8 mouse cellular contexts compared by ENCODE assay signal in genomic region chr3:32617053-32617642, GRCm38 (mm10). TPM values are rescaled to one million over a fixed set of nuclear protein-coding genes. Genes with fewer than 3 reads are reported as not detected.
A peak's percentile ranks its signal among the peaks of the same experiment; 100 is the strongest.
DNase-seq lines count a peak whose midpoint lies in the region; ATAC-seq and TF ChIP-seq lines count a peak whose summit lies in the region.

No protein-coding gene starts in this region.

- H3K27ac ChIP-seq in kidney, postnatal 0 days = peak overlapping the region; percentile 72
- H3K27ac ChIP-seq in heart, postnatal 0 days (ENCODE audit: low read depth) = peak overlapping the region; percentile 69

- H3K4me2 ChIP-seq in kidney, postnatal 0 days (ENCODE audit: low read length) = peak overlapping the region; percentile 64
- peak overlapping the region; percentile 83 for H3K4me2 ChIP-seq in heart, postnatal 0 days (ENCODE audit: low read depth, low read length)

- H3K4me3 ChIP-seq in kidney, postnatal 0 days (replicated peaks; ENCODE audit: low read depth, low read length) = peak overlapping the region; percentile 60
- peak overlapping the region; percentile 69 for H3K4me3 ChIP-seq in heart, postnatal 0 days (ENCODE audit: low read depth, low read length)

- no peaks in the 10 kb centered on the region for H3K27me3 ChIP-seq in kidney, postnatal 0 days (ENCODE audit: insufficient read depth, low read length)
- no peaks in the 10 kb centered on the region for H3K27me3 ChIP-seq in heart, postnatal 0 days (ENCODE audit: control insufficient read depth, insufficient read depth, low read length)

- no peaks in the 10 kb centered on the region for H3K4me1 ChIP-seq in kidney, postnatal 0 days (replicated peaks; ENCODE audit: insufficient read depth, low read length)
- H3K4me1 ChIP-seq in heart, postnatal 0 days (ENCODE audit: control insufficient read depth, insufficient read depth) = no peaks in the 10 kb centered on the region

- 25% methylated on average over 16 of the region's 16 CpGs for WGBS in kidney, postnatal 0 days
- 14% methylated on average over 16 of the region's 16 CpGs for WGBS in heart, postnatal 0 days

- no peak for TF ChIP-seq CTCF in kidney, postnatal 0 days (IDR thresholded peaks at IDR 0.05; ENCODE audit: low read depth)
- no peak for TF ChIP-seq CTCF in heart, postnatal 0 days (IDR thresholded peaks at IDR 0.05; ENCODE audit: low read depth)

- no peaks in the 10 kb centered on the region for H3K9me3 ChIP-seq in kidney, postnatal 0 days (replicated peaks; ENCODE audit: low read length)
- H3K9me3 ChIP-seq in heart, postnatal 0 days (replicated peaks; ENCODE audit: control insufficient read depth, low read length) = no peaks in the 10 kb centered on the region

- peak; percentile 37; the same call in 1 of the 2 replicates for ATAC-seq in kidney, postnatal 0 days (replicated peaks; ENCODE audit: low FRiP score, low read depth)
- ATAC-seq in heart, postnatal 0 days (ENCODE audit: insufficient read depth, low read depth) = no peak

- no peaks in the 10 kb centered on the region for H3K36me3 ChIP-seq in kidney, postnatal 0 days (ENCODE audit: insufficient read depth, low read length)
- no peaks in the 10 kb centered on the region for H3K36me3 ChIP-seq in heart, postnatal 0 days (replicated peaks; ENCODE audit: control insufficient read depth, insufficient read depth, low read length)

- no peak for TF ChIP-seq EP300 in heart, postnatal 0 days (IDR thresholded peaks at IDR 0.05; ENCODE audit: low read depth)

- H3K9ac ChIP-seq in kidney, postnatal 0 days (ENCODE audit: low read depth, low read length) = peak overlapping the region; percentile 78; the same call in 1 of the 2 replicates
- peak overlapping the region; percentile 60 for H3K9ac ChIP-seq in heart, postnatal 0 days (replicated peaks; ENCODE audit: low read depth, low read length)

- DNase-seq in kidney, postnatal 0 days (ENCODE audit: low spot score) = peak; percentile 47
- no peak for DNase-seq in kidney, adult 18-20 months
- DNase-seq in brain, embryonic 18.5 days (ENCODE audit: low read depth, low spot score) = peak; percentile 26
- DNase-seq in heart, postnatal 0 days (ENCODE audit: low spot score) = no peak
- DNase-seq in mesoderm, embryonic 11.5 days (ENCODE audit: low read depth, low spot score) = peak; percentile 27
- no peak for DNase-seq in cerebellum, adult 9-11 months
- no peak for DNase-seq in ovary, postnatal 10 days (ENCODE audit: low spot score)
- no peak for DNase-seq in urinary bladder, postnatal 10 days (ENCODE audit: low spot score)

RNA-seq across cellular contexts. Expression of gene Gnb4, which starts 0.8 kb away (rescaled TPM):
- 40.0 and 41.0 TPM in 2 replicates for polyA plus RNA-seq in kidney, postnatal 0 days (2015; fragmentation: Nextera tagmentation; extraction: Ambion mirVana)
- total RNA-seq in heart, postnatal 0 days (2014; rRNA removed; ENCODE audit: low replicate concordance) = 47.9 and 55.4 TPM in 2 replicates
- polyA plus RNA-seq in heart, postnatal 0 days (2015; fragmentation: Nextera tagmentation; extraction: Ambion mirVana) = 36.8 and 38.6 TPM in 2 replicates

Comparison
In these comparisons a context has a peak if more than half of its experiments do, and no peak if none do; other contexts are left out.
1. DNase-seq: peak in kidney, postnatal 0 days (single experiment), brain, embryonic 18.5 days (single experiment) and mesoderm, embryonic 11.5 days (single experiment); none in kidney, adult 18-20 months (single experiment), heart, postnatal 0 days (single experiment), cerebellum, adult 9-11 months (single experiment), ovary, postnatal 10 days (single experiment) and urinary bladder, postnatal 10 days (single experiment).